Mouse (Mus musculus): Measurements from ENCODE around the gene Olfr1030. TPM values are rescaled to one million over a fixed set of nuclear protein-coding genes. Genes with fewer than 3 reads are reported as not detected.

Gene Olfr1030
- under 1 TPM; 0.37 to 0.62 TPM for polyA plus RNA-seq (2017; shearing (Covaris generic))

DNA sequence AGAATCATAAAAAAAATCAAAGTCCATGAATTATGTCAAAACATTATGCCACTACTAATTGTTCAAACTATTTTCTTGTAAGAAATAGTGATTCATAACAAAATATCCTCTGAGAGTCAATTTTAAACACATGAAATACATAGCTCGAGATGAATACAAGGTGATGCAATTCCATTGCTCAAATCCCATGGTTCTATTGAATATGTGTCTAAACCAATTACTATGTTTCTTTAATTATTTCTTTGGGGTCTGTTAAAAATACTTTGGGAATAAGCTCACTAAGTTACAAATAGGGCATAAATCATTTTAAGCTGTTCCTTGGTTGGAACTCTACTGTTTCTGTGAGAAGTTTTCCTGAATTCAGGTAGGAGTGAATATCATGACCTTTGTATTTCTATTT is at the start of gene Olfr1030:
Olfr1030 (plus strand) TSS at position 301 of the 400 bp plus-strand sequence.

DNA sequence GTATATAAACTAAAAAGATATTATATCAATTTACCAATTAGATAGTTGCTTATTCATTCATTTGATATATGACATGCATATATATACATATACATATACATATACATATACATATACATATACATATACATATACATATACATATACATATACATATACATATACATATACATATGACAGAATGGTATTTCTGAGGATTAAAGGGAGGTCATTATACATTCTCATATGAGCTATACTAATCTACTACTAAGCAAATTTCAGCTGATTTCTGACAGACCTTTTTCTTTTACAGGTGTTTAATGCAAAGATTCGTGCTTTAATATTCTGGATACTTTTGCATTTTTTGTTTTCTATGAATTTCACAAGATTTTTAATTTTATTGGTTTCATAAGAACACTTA is 28.9 kb upstream of the Olfr1030 start, which contains the start of gene Olfr1028:
Olfr1028 (plus strand) TSS at position 301 of the 400 bp plus-strand sequence.

DNA sequence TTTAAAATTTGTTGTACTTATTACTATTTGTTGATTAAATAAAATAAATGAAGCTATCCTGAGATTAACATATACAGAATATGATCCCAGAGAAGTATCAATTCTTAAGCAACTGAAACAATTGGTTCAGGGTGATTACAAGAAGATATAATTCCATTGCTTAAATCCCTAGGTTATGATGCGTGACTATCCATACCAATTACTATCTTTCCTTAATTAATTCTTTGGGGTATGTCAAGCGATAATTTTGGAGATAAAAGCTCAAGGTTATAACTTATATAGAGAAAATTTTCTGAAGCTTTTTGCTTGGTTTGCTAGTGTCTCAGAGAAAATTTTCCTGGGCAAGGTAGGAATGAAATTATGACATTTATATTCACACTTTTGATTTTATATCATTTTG is 5.5 kb upstream of the Olfr1030 start, which contains the start of gene Olfr1029:
Olfr1029 (plus strand) TSS at position 301 of the 400 bp plus-strand sequence.

DNA sequence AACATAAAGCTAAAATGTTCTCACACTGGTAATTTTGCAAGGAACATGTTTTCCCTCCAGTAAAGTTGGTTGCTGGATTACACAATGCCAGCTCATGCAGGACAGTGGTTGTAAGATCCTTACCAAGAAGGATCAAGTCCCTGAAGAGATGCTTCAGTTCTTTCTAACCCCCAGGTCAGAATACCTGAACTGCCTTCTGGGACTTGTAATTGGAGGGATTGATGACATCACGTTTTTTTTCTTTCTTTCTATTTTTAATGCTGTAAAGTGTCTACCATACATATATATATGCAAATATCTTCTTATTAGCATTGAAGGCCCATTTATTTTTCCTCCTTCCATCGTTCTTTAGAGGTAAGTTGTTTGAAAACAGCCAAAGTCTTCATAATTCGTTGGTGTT is 10.9 kb downstream of the Olfr1030 start, which contains the start of gene Olfr1031:
Olfr1031 (plus strand) TSS at position 301 of the 400 bp plus-strand sequence.

DNA sequence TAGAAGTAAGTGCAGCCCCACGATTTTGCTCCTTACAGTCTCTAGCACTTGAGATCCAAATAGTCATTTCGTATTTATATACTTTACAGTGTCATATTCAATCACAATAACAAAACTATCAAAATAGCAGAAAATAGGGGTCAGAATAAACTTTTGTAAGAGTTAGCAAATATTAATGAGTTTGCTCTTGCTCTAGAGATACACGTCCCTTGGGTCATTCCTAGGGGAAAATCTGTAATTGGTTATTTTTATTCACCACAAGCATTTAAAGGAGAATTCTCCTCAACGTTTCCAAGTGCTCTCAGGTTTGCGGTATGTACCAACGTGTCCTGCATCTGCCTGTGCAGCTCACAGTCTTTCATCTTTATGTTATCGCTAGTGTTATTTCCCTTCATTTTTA is 26.2 kb downstream of the Olfr1030 start, which contains the start of gene Olfr1032:
Olfr1032 (plus strand) TSS at position 301 of the 400 bp plus-strand sequence.

DNA sequence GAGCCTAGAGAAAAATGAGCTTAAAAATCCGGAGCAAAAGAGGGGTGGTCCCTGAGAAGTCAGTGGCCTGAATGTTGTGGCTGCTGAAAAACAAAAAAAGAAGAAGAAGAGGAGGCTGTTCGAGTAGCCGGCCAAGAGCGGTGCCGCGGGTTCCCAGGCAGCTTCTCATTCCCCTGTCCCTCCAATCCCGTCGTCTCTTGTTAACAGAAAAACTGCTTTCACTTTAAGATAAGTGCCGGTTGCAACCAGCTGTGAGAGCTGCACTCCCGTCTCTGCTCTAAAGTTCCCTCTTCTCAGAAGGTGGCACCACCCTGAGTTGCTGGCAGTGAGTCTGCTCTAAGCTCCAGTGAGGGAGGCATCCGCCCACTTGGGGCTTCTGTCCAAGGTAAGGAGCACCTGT is 41.3 kb downstream of the Olfr1030 start, which contains the start of gene Olfr1033:
Olfr1033 (plus strand) TSS at position 228 of the 400 bp plus-strand sequence.

Other genes with a start within 250 kb of the Olfr1030 start
- gene Olfr1012, start 216.5 kb upstream of the Olfr1030 start, polyA plus RNA-seq (2017; shearing (Covaris generic)): under 1 TPM in 1 of 2 experiments, not detected in 1; 0.05 TPM
- not detected for gene Olfr1013, start 212.2 kb upstream of the Olfr1030 start, polyA plus RNA-seq (2017; shearing (Covaris generic))
- under 1 TPM in 1 of 2 experiments, not detected in 1; 0.17 TPM for gene Olfr1014, start 206.6 kb upstream of the Olfr1030 start, polyA plus RNA-seq (2017; shearing (Covaris generic))
- gene Olfr1015, start 197.3 kb upstream of the Olfr1030 start, polyA plus RNA-seq (2017; shearing (Covaris generic)): not detected
- under 1 TPM in 1 of 2 experiments, not detected in 1; 0.40 TPM for gene Olfr1016, start 176.7 kb upstream of the Olfr1030 start, polyA plus RNA-seq (2017; shearing (Covaris generic))
- under 1 TPM in 1 of 2 experiments, not detected in 1; 0.66 TPM for gene Olfr1018, start 160.8 kb upstream of the Olfr1030 start, polyA plus RNA-seq (2017; shearing (Covaris generic))
- gene Olfr1019, start 133.8 kb upstream of the Olfr1030 start, polyA plus RNA-seq (2017; shearing (Covaris generic)): not detected
- 1 to 10 TPM in 1 of 2 experiments, under 1 TPM in 1; 0.10 to 1.7 TPM for gene Olfr1020, start 132.2 kb upstream of the Olfr1030 start, polyA plus RNA-seq (2017; shearing (Covaris generic))
- gene Olfr1022, start 110.7 kb upstream of the Olfr1030 start, polyA plus RNA-seq (2017; shearing (Covaris generic)): not detected
- not detected for gene Olfr1023, start 93.6 kb upstream of the Olfr1030 start, polyA plus RNA-seq (2017; shearing (Covaris generic))
- gene Olfr1024, start 74.2 kb upstream of the Olfr1030 start, polyA plus RNA-seq (2017; shearing (Covaris generic)): not detected
- gene Olfr1025-ps1, start 64.1 kb upstream of the Olfr1030 start, polyA plus RNA-seq (2017; shearing (Covaris generic)): not detected
- 1 to 10 TPM in 1 of 2 experiments, not detected in 1; 1.2 TPM for gene Olfr1026, start 57.7 kb upstream of the Olfr1030 start, polyA plus RNA-seq (2017; shearing (Covaris generic))
- under 1 TPM in 1 of 2 experiments, not detected in 1; 0.66 TPM for gene Olfr1028, start 28.8 kb upstream of the Olfr1030 start, polyA plus RNA-seq (2017; shearing (Covaris generic))
- gene Olfr1029, start 5.4 kb upstream of the Olfr1030 start, polyA plus RNA-seq (2017; shearing (Covaris generic)): under 1 TPM; 0.07 to 0.39 TPM
- gene Olfr1031, start 11.0 kb downstream of the Olfr1030 start, polyA plus RNA-seq (2017; shearing (Covaris generic)): not detected
- gene Olfr1032, start 26.3 kb downstream of the Olfr1030 start, polyA plus RNA-seq (2017; shearing (Covaris generic)): not detected
- gene Olfr1033, start 41.4 kb downstream of the Olfr1030 start, polyA plus RNA-seq (2017; shearing (Covaris generic)): 1 to 10 TPM; 1.7 to 5.1 TPM
- gene Olfr1034, start 66.6 kb downstream of the Olfr1030 start, polyA plus RNA-seq (2017; shearing (Covaris generic)): not detected
- under 1 TPM in 1 of 2 experiments, not detected in 1; 0.14 TPM for gene Olfr1036, start 94.7 kb downstream of the Olfr1030 start, polyA plus RNA-seq (2017; shearing (Covaris generic))
- gene Olfr1037, start 108.1 kb downstream of the Olfr1030 start, polyA plus RNA-seq (2017; shearing (Covaris generic)): not detected
- gene Olfr1039, start 156.7 kb downstream of the Olfr1030 start, polyA plus RNA-seq (2017; shearing (Covaris generic)): not detected
- gene Olfr1040, start 167.5 kb downstream of the Olfr1030 start, polyA plus RNA-seq (2017; shearing (Covaris generic)): not detected
- gene Olfr1042, start 182.6 kb downstream of the Olfr1030 start, polyA plus RNA-seq (2017; shearing (Covaris generic)): under 1 TPM; 0.12 to 0.98 TPM
- gene Olfr1043, start 188.2 kb downstream of the Olfr1030 start, polyA plus RNA-seq (2017; shearing (Covaris generic)): 1 to 10 TPM in 1 of 2 experiments, under 1 TPM in 1; 0.12 to 3.0 TPM
- gene Olfr1044, start 198.5 kb downstream of the Olfr1030 start, polyA plus RNA-seq (2017; shearing (Covaris generic)): under 1 TPM in 1 of 2 experiments, not detected in 1; 0.99 TPM
- gene Olfr52, start 206.4 kb downstream of the Olfr1030 start, polyA plus RNA-seq (2017; shearing (Covaris generic)): under 1 TPM; 0.07 to 0.10 TPM
- not detected for gene Olfr1045, start 223.7 kb downstream of the Olfr1030 start, polyA plus RNA-seq (2017; shearing (Covaris generic))
- gene Olfr1046, start 240.0 kb downstream of the Olfr1030 start, polyA plus RNA-seq (2017; shearing (Covaris generic)): not detected

Measured in inflammation-experienced regulatory T-cells (primary cell).